Mouse (Mus musculus): Measurements from ENCODE around the gene Nav2.

GRCm38 (mm10) chr7:49634291-49635073, 726.0 kb downstream of the Nav2 start:
- TF ChIP-seq CTCF (conservative IDR thresholded peaks at IDR 0.05 in 1 of 2, IDR thresholded peaks at IDR 0.05 in 1 of 2; ENCODE audit: low read depth in 2 of 2, low read length in 2 of 2) (no peak), POLR2A (IDR thresholded peaks at IDR 0.05; ENCODE audit: low read depth, low read length) (no peak), BHLHE40 (IDR thresholded peaks at IDR 0.05; ENCODE audit: low read depth, low read length) (no peak), MXI1 (IDR thresholded peaks at IDR 0.05; ENCODE audit: low read depth, low read length) (no peak), ZC3H11A (IDR thresholded peaks at IDR 0.05; ENCODE audit: low read depth, low read length) (no peak), POLR2AphosphoS2 (IDR thresholded peaks at IDR 0.05; ENCODE audit: low read depth, low read length) (no peak), HCFC1 (IDR thresholded peaks at IDR 0.05; ENCODE audit: low read depth, low read length) (no peak), CHD2 (IDR thresholded peaks at IDR 0.05; ENCODE audit: low read length) (no peak), MAX (IDR thresholded peaks at IDR 0.05; ENCODE audit: low read length) (no peak)
